Mouse (Mus musculus) embryonic facial prominence, embryonic 10.5 days (tissue): ENCODE measurements around the gene Elf3. TPM values are rescaled to one million over a fixed set of nuclear protein-coding genes. Genes with fewer than 3 reads are reported as not detected.
A peak's percentile ranks its signal among the peaks of the same experiment; 100 is the strongest.
"Not testable (repeated sequence)": the region's sequence is repeated elsewhere in the genome, so short reads cannot be mapped to it uniquely, and the experiment has no call there.

Experiments used
- DNase-seq: peaks from one replicate; pipeline ENCODE4 v3.0.0-alpha.2; 2017; ENCODE audit warnings: low spot score
- H3K27ac ChIP-seq: fragments of 300-500 bp; sonication (generic); replicated peaks from 2 replicates; pipeline ENCODE4 v1.5.1; 2016; ENCODE audit warnings: mild to moderate bottlenecking
- H3K27me3 ChIP-seq: fragments of 300-500 bp; sonication (generic); replicated peaks from 2 replicates; pipeline ENCODE4 v1.6.1; 2016; ENCODE audit warnings: low read depth, mild to moderate bottlenecking; ENCODE audit not compliant: poor library complexity, severe bottlenecking
- H3K36me3 ChIP-seq: fragments of 300-500 bp; sonication (generic); replicated peaks from 2 replicates; pipeline ENCODE4 v1.6.1; 2016; ENCODE audit warnings: mild to moderate bottlenecking, moderate library complexity
- H3K4me1 ChIP-seq: fragments of 300-500 bp; sonication (generic); 2 replicates; pipeline ENCODE4 v1.6.1; 2016
- H3K4me3 ChIP-seq: fragments of 300-500 bp; sonication (generic); 2 replicates; pipeline ENCODE4 v1.5.1; 2016; ENCODE audit warnings: mild to moderate bottlenecking, moderate library complexity
- H3K9me3 ChIP-seq: fragments of 300-500 bp; sonication (generic); 2 replicates; pipeline ENCODE4 v1.6.1; 2016; ENCODE audit warnings: mild to moderate bottlenecking
- WGBS: fragments of 180-500 bp; shearing (Covaris S2); methylation state at CpG from one replicate; pipeline ENCODE4 v1.1.7; 2016; 5-methylcytosine and 5-hydroxymethylcytosine counted together
- polyA plus RNA-seq: library from polyadenylated mRNA; unstranded; fragments of >200 nt; fragmentation: Nextera tagmentation; extraction: Ambion mirVana; gene quantifications from 2 replicates; pipeline ENCODE4 v1.2.1, GENCODE M21; 2016

Gene Elf3
- polyA plus RNA-seq, 1 experiment from 2014 or later, result 6.4 TPM

DNA sequence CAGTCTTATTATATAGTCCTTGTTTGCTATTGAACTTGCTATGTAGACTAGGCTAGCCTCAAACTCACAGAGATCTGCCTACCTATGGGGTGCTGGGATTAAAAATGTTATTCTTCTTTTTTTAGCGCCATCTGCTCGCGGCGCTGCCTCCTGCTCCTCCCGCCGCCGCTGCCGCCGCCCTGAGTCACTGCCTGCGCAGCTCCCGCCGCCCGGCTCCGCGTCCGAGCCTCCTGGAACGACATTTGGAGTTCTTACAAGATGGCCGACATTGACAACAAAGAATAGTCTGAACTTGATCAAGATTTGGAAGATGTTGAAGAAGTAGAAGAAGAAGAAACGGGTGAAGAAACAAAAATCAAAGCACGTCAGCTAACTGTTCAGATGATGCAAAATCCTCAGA is 26.5 kb downstream of the Elf3 start:
- H3K27me3 ChIP-seq, H3K27ac ChIP-seq, DNase-seq, H3K36me3 ChIP-seq, H3K4me1 ChIP-seq, H3K9me3 ChIP-seq, H3K4me3 ChIP-seq: not testable (repeated sequence)
- 77% methylated on average over 20 of the region's 20 CpGs for WGBS

DNA sequence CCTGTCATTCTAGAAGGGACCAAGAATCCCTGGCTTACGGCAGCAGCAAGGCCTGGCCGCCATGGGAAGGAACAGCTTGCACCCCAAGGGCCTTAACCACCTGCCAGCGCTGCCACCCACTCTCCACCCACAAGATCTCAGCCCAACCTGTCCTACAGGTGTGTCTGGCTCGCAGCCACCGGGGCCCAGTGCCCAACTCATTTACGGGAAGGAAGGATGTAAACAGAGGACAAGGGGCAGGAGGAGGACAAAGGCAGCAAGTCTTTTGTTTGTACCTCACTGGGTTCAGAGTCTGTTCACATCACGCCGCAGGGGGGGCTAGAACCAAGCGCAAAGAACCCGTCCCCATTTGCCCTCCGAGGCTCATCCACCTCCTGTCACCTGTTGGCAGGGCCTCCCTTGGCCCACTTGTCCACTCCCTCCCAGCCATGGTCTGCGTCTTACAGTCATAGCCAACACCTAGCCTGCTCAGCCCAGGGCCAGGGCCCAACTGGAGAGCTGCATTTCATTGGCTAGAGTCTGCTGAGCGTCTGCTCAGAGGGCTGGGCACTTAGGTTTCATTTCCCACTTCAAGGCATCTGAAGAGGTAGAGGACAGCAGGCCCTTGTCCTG is 30.9 kb downstream of the Elf3 start:
- no peak for DNase-seq
- Histone ChIP-seq H3K9me3 (no peaks in the 10 kb centered on the region), H3K27ac (no peak overlapping the region), H3K4me3 (no peak overlapping the region), H3K36me3 (no peaks in the 10 kb centered on the region), H3K4me1 (no peaks in the 10 kb centered on the region), H3K27me3 (no peaks in the 10 kb centered on the region)
- WGBS, result 80% methylated on average over 13 of the region's 13 CpGs

- Histone ChIP-seq H3K36me3 (no peaks in the 10 kb centered on the region), H3K9me3 (no peaks in the 10 kb centered on the region), H3K4me3 (no peak overlapping the region), H3K27me3 (no peaks in the 10 kb centered on the region), H3K4me1 (no peaks in the 10 kb centered on the region), H3K27ac (no peak overlapping the region; the same call in 1 of the 2 replicates)
- WGBS, result 74% methylated on average over 6 of the region's 6 CpGs
- DNase-seq, result no peak
These were observed 33.3 kb downstream of the Elf3 start for GRCm38 (mm10) chr1:135224981-135225604.

DNA sequence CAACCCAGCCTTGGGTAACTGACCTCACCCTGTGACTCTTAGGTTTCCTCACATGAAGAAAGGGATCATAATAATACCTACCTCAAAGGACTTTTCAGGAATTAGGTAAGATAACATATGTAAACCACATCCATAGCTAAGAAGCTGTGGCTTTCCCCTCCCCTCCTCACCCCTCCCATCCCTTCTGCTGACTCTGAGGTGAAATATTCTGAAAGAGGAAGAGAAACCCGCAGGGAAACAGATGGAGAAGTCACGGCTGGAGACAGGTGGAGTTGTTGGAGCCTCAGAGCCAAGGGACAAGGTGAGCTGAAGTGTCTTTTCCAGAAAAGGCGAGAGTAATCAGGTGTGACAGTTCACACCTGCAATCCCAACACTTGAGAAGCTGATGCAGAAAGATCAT is 34.2 kb downstream of the Elf3 start:
- 81% methylated on average over 3 of the region's 3 CpGs for WGBS
- Histone ChIP-seq H3K27ac (no peak overlapping the region), H3K4me1 (no peaks in the 10 kb centered on the region)

DNA sequence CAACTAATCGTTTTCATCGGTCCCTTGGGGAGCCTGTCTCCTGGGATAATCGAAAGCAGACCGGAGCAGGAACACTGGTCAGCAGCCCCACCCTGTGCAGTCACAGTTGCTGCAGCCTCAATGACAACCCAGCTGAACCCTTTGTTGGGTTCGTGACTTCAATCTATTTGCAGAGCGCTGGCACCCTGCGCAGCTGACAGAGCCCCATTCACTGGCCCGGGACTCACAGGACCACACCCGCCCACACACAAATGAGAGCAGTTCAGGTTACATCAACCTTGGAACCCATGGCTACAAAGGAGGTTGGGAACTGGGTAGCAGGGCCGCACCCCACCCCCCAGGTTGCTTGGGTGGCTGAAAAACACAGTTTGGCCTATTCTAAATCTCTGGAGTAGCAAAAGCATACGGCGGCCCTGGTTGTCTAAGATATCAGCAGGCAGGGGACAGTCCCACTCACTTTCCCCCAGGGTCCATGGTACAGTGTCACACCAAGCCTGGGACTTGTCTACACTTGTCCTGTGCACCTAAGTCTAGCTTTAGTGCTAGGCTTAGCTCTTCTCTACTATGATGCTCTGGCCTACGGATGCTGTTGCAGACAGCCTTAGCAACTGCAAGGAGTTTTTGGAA is 40.6 kb downstream of the Elf3 start:
- no peaks in the 10 kb centered on the region for H3K27me3 ChIP-seq
- WGBS, result 44% methylated on average over 13 of the region's 13 CpGs
- no peak overlapping the region for H3K27ac ChIP-seq
- no peak overlapping the region for H3K4me3 ChIP-seq
- H3K36me3 ChIP-seq, result no peaks in the 10 kb centered on the region
- H3K4me1 ChIP-seq, result peaks cover 10% of the 10 kb centered on the region
- H3K9me3 ChIP-seq, result no peaks in the 10 kb centered on the region
- peak; percentile 10 for DNase-seq

More for the DNA sequence above, 34.2 kb downstream of the Elf3 start:
- H3K27me3 ChIP-seq, result no peaks in the 10 kb centered on the region
- no peak overlapping the region for H3K4me3 ChIP-seq
- DNase-seq, result no peak
- no peaks in the 10 kb centered on the region for H3K36me3 ChIP-seq
- no peaks in the 10 kb centered on the region for H3K9me3 ChIP-seq

DNA sequence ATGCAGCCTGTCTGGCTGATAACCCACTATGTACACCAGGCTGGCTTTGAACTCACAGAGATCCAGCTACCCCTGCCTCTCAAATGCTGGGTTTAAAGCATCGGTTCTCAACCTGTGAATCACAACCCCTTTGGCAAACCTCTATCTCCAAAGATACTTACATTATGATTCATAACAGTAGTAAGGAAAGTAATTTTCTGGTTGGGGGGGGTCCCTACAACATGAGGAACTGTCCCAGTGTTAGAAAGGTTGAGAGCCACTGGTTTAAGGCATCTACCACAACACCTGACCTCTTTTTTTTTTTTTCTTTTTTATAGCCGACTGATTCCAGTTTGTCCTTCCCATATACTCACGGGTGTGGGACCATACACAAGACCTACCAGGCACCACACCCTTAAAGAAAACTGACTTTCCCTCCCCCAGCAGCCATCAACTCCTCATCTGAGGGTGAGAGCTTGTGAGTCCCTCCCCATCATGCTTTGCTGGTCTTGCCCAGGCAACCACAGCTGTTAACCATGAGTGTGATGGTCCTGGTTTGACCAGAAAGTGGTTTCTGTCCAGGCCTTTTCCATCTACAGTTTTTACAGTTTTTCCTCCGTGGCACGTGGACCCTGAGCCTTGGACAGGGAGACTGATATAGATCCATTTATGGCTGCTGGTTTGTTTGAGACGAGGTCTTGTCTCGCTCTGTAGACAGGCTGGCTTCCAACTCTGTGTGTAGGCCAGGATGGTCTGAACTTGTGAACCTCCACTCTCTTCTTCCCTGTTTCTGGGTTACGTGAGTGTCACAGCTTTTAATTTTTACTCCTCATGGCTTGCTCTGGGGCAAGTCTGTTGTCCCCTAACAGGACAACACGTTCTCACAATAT is 44.4 kb downstream of the Elf3 start:
- Histone ChIP-seq H3K36me3 (no peaks in the 10 kb centered on the region), H3K9me3 (no peaks in the 10 kb centered on the region), H3K4me1 (peaks cover 10% of the 10 kb centered on the region), H3K27me3 (no peaks in the 10 kb centered on the region), H3K4me3 (no peak overlapping the region), H3K27ac (no peak overlapping the region)
- no peak for DNase-seq
- 89% methylated on average over 9 of the region's 9 CpGs for WGBS

DNA sequence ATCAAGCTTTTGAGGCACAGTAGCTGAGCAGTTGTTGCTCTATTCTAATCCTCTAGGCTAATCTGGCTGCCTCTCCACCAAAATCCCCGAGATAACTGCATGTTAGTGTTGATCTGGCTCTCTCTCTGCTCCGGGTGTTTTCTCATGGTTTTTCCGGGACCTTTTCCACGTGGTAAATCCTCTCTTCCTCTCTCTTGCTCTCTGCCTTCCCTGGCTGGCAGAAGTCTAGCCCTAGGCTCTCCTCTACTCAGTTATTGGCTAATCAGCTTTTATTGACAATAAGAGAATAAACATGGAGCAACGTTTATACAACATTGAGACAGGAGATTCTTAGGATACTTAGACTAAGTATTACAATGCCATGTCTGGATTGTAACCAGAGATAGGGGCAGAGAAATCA is 47.9 kb downstream of the Elf3 start:
- DNase-seq, result no peak

GRCm38 (mm10) chr1:135208716-135209115 is 49.7 kb downstream of the Elf3 start:
- H3K36me3 ChIP-seq, result no peaks in the 10 kb centered on the region
- DNase-seq, result no peak
- no peak overlapping the region for H3K4me3 ChIP-seq
- H3K27ac ChIP-seq, result no peak overlapping the region
- H3K27me3 ChIP-seq, result no peaks in the 10 kb centered on the region
- H3K4me1 ChIP-seq, result peaks cover 16% of the 10 kb centered on the region
- WGBS, result 76% methylated on average over 9 of the region's 9 CpGs
- no peaks in the 10 kb centered on the region for H3K9me3 ChIP-seq

More for the DNA sequence above, 47.9 kb downstream of the Elf3 start:
- WGBS, result 65% methylated on average over 5 of the region's 5 CpGs
- Histone ChIP-seq H3K4me1 (peaks cover under 1% of the 10 kb centered on the region), H3K27ac (no peak overlapping the region), H3K36me3 (no peaks in the 10 kb centered on the region), H3K4me3 (no peak overlapping the region), H3K27me3 (no peaks in the 10 kb centered on the region), H3K9me3 (no peaks in the 10 kb centered on the region)

DNA sequence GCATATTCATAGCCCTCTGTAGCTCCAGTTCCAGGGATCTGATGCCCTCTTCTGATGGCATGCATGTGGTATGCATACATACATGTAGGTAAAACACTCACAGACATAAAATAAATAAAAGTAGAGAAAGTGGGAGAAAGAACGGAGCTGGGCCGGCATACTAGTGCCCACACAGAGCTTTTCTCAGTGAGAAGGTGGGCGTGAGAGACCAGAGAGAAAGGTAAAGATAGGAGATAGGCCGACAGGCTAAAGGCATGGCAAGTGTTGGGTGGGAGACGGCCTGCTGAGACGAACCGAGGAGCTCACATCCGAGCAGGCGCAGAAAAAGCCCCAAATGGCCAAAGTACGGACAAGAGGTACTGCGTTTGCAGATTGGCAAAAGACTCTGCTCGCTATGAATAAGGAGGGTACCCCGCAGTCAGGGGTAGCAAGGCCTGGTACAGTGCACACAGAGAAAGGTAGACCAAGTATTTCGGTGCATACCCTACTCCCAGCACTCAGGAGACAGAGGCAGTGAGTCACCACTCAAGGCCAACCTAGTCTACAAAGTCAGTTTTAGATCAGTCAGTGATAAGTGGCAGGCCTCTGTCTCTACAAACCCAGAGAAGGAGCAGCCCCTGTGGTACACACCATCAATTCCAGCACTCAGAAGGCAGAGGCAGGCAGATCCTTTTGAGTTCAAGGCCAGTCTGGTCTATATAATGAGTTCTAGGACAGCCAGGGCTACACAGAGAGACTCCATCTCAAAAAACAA is 51.6 kb downstream of the Elf3 start:
- Histone ChIP-seq H3K9me3 (no peaks in the 10 kb centered on the region), H3K27ac (no peak overlapping the region), H3K4me3 (no peak overlapping the region), H3K4me1 (peaks cover 16% of the 10 kb centered on the region), H3K36me3 (no peaks in the 10 kb centered on the region), H3K27me3 (no peaks in the 10 kb centered on the region)
- WGBS, result 92% methylated on average over 14 of the region's 14 CpGs
- no peak for DNase-seq

GRCm38 (mm10) chr1:135205257-135205656 is 53.1 kb downstream of the Elf3 start:
- Histone ChIP-seq H3K4me3 (no peak overlapping the region), H3K9me3 (no peaks in the 10 kb centered on the region), H3K27me3 (no peaks in the 10 kb centered on the region), H3K36me3 (no peaks in the 10 kb centered on the region), H3K27ac (peak overlapping the region; percentile 8; the same call in 1 of the 2 replicates), H3K4me1 (peaks cover 16% of the 10 kb centered on the region)
- no peak for DNase-seq
- 54% methylated on average over 4 of the region's 4 CpGs for WGBS

DNA sequence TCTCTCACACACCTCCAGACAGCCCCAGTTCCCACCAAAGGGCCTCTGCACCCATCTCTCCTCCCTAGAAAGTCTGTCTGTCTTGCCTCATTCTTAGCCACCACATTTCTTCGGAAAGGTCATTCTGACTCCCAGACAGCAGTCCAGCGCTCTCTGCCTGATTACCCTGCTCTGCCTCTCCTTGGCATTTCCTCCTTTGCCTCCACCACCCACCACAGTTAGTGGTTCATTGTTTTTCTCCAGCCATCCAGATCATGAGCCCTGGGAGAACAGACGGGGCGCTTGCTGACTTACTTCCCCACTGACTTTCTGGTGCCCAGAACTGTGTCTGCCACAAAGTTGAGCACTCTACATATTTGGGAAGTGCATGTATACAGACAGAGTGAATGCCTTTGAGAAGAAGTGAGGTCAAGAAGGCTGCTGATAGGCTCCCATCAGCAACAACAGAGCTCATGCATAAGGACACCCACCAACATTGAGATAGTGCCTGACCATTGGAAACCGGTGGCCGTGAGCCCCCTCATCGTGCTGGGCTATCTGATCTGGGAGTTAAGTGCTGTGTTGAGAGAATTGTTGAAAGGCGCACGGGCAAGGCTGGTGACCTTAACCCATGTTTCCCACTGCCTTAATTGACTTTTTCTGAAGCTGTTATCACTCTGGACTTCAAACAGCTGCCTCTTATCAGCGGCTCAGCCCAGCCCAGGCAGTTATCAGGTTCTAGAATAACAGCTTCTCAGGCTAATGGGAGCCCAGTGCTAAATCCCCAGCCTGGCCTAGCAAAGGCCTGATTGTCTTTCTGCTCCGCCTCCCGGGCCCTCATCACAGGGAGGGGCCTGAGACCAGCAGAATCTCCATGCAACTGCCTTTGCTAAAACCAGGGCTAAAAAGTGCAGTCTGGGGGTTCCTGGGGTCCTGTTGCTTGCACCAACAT is 53.9 kb downstream of the Elf3 start:
- 35% methylated on average over 12 of the region's 12 CpGs for WGBS
- DNase-seq, result no peak
- Histone ChIP-seq H3K9me3 (no peaks in the 10 kb centered on the region), H3K4me3 (no peak overlapping the region), H3K27me3 (no peaks in the 10 kb centered on the region), H3K27ac (0 out of 2 replicates have a peak overlapping the region, but pooled peaks have one; percentile 25), H3K36me3 (no peaks in the 10 kb centered on the region), H3K4me1 (peaks cover 20% of the 10 kb centered on the region)
